Mouse (Mus musculus) heart, embryonic 10.5 days (tissue): Measurements from ENCODE around the gene Camta1. TPM values are rescaled to one million over a fixed set of nuclear protein-coding genes. Genes with fewer than 3 reads are reported as not detected.

Source experiments
- DNase-seq: peaks from one replicate; pipeline ENCODE4 v3.0.0-alpha.2; 2017; ENCODE audit warnings: low spot score
- H3K27ac ChIP-seq: fragments of 300-500 bp; sonication (generic); 2 replicates; pipeline ENCODE4 v1.5.1; 2016; ENCODE audit warnings: mild to moderate bottlenecking
- H3K27me3 ChIP-seq: fragments of 300-500 bp; sonication (generic); 2 replicates; pipeline ENCODE4 v1.6.1; 2016; ENCODE audit warnings: mild to moderate bottlenecking; ENCODE audit not compliant: poor library complexity, insufficient read depth, severe bottlenecking
- H3K36me3 ChIP-seq: fragments of 300-500 bp; sonication (generic); 2 replicates; pipeline ENCODE4 v1.6.1; 2016; ENCODE audit warnings: mild to moderate bottlenecking, moderate library complexity
- H3K4me1 ChIP-seq: fragments of 300-500 bp; sonication (generic); 2 replicates; pipeline ENCODE4 v1.6.1; 2016; ENCODE audit warnings: mild to moderate bottlenecking
- H3K4me3 ChIP-seq: fragments of 300-500 bp; sonication (generic); 2 replicates; pipeline ENCODE4 v1.5.1; 2016; ENCODE audit warnings: mild to moderate bottlenecking, moderate library complexity
- H3K9me3 ChIP-seq: fragments of 300-500 bp; sonication (generic); 2 replicates; pipeline ENCODE4 v1.6.1; 2016; ENCODE audit warnings: mild to moderate bottlenecking, moderate library complexity
- WGBS: fragments of 180-500 bp; shearing (Covaris S2); methylation state at CpG from one replicate; pipeline ENCODE4 v1.1.7; 2016; 5-methylcytosine and 5-hydroxymethylcytosine counted together
- polyA plus RNA-seq: library from polyadenylated mRNA; unstranded; fragments of >200 nt; fragmentation: Nextera tagmentation; extraction: Ambion mirVana; gene quantifications from 2 replicates; pipeline ENCODE4 v1.2.1, GENCODE M21; 2016

Camta1 gene
- polyA plus RNA-seq, 1 experiment from 2014 or later = 115 TPM

GRCm38 (mm10) chr4:151232028-151232427 is 629.6 kb downstream of the Camta1 start:
- no peak for DNase-seq
- Histone ChIP-seq H3K4me1 (peaks cover 3% of the 10 kb centered on the region; the same call in 1 of the 2 replicates), H3K36me3 (no peaks in the 10 kb centered on the region), H3K27me3 (0 out of 2 replicates have a peak, but pooled peaks cover 12% of the 10 kb centered on the region), H3K9me3 (no peaks in the 10 kb centered on the region), H3K4me3 (no peak overlapping the region), H3K27ac (no peak overlapping the region)
- 65% methylated on average over 3 of the region's 3 CpGs for WGBS

GRCm38 (mm10) chr4:151229073-151229472 is 632.6 kb downstream of the Camta1 start:
- H3K27ac ChIP-seq = no peak overlapping the region
- no peaks in the 10 kb centered on the region for H3K36me3 ChIP-seq
- DNase-seq = no peak
- 66% methylated on average over 6 of the region's 6 CpGs for WGBS
- no peak overlapping the region for H3K4me3 ChIP-seq
- peaks cover 15% of the 10 kb centered on the region for H3K4me1 ChIP-seq
- H3K27me3 ChIP-seq = 0 out of 2 replicates have a peak, but pooled peaks cover 26% of the 10 kb centered on the region
- no peaks in the 10 kb centered on the region for H3K9me3 ChIP-seq

- Histone ChIP-seq H3K4me1 (peaks cover 19% of the 10 kb centered on the region), H3K27ac (no peak overlapping the region), H3K9me3 (no peaks in the 10 kb centered on the region), H3K36me3 (no peaks in the 10 kb centered on the region), H3K27me3 (peaks cover 45% of the 10 kb centered on the region), H3K4me3 (no peak overlapping the region)
- no peak for DNase-seq
- WGBS = 53% methylated on average over 9 of the region's 9 CpGs
These were observed 635.2 kb downstream of the Camta1 start for GRCm38 (mm10) chr4:151226496-151226895.

- H3K4me1 ChIP-seq = peaks cover 22% of the 10 kb centered on the region
- no peaks in the 10 kb centered on the region for H3K9me3 ChIP-seq
- 72% methylated on average over 12 of the region's 12 CpGs for WGBS
- H3K27ac ChIP-seq = no peak overlapping the region
- H3K36me3 ChIP-seq = no peaks in the 10 kb centered on the region
- peaks cover 33% of the 10 kb centered on the region for H3K27me3 ChIP-seq
- no peak for DNase-seq
- no peak overlapping the region for H3K4me3 ChIP-seq
These were observed 637.7 kb downstream of the Camta1 start for GRCm38 (mm10) chr4:151224017-151224416.

GRCm38 (mm10) chr4:151223263-151223996 is 638.2 kb downstream of the Camta1 start:
- WGBS = 69% methylated on average over 13 of the region's 13 CpGs
- Histone ChIP-seq H3K4me1 (peaks cover 27% of the 10 kb centered on the region), H3K27me3 (peaks cover 33% of the 10 kb centered on the region), H3K36me3 (no peaks in the 10 kb centered on the region), H3K9me3 (no peaks in the 10 kb centered on the region), H3K4me3 (no peak overlapping the region), H3K27ac (no peak overlapping the region)
- no peak for DNase-seq

- no peaks in the 10 kb centered on the region for H3K9me3 ChIP-seq
- 43% methylated on average over 10 of the region's 10 CpGs for WGBS
- no peak for DNase-seq
- no peak overlapping the region for H3K27ac ChIP-seq
- H3K4me1 ChIP-seq = peaks cover 29% of the 10 kb centered on the region
- no peak overlapping the region for H3K4me3 ChIP-seq
- H3K27me3 ChIP-seq = peaks cover 33% of the 10 kb centered on the region
- no peaks in the 10 kb centered on the region for H3K36me3 ChIP-seq
These were observed 639.0 kb downstream of the Camta1 start for GRCm38 (mm10) chr4:151222635-151223034.

GRCm38 (mm10) chr4:151216553-151217292 is 645.0 kb downstream of the Camta1 start:
- no peak for DNase-seq
- H3K27ac ChIP-seq = no peak overlapping the region
- H3K27me3 ChIP-seq = peaks cover under 1% of the 10 kb centered on the region
- no peaks in the 10 kb centered on the region for H3K36me3 ChIP-seq
- WGBS = 82% methylated on average over 15 of the region's 15 CpGs
- no peak overlapping the region for H3K4me3 ChIP-seq
- peaks cover 22% of the 10 kb centered on the region for H3K4me1 ChIP-seq
- no peaks in the 10 kb centered on the region for H3K9me3 ChIP-seq

GRCm38 (mm10) chr4:151215866-151216265 is 645.8 kb downstream of the Camta1 start:
- no peak for DNase-seq
- 66% methylated on average over 4 of the region's 4 CpGs for WGBS
- Histone ChIP-seq H3K9me3 (no peaks in the 10 kb centered on the region), H3K27me3 (no peaks in the 10 kb centered on the region; the same call in 1 of the 2 replicates), H3K27ac (no peak overlapping the region), H3K36me3 (no peaks in the 10 kb centered on the region), H3K4me3 (no peak overlapping the region), H3K4me1 (peaks cover 29% of the 10 kb centered on the region)

- Histone ChIP-seq H3K27me3 (peaks cover under 1% of the 10 kb centered on the region; the same call in 1 of the 2 replicates), H3K4me1 (peaks cover 36% of the 10 kb centered on the region), H3K4me3 (no peak overlapping the region), H3K9me3 (no peaks in the 10 kb centered on the region), H3K27ac (no peak overlapping the region), H3K36me3 (no peaks in the 10 kb centered on the region)
- 44% methylated on average over 1 of the region's 1 CpGs for WGBS
- DNase-seq = no peak
These were observed 646.5 kb downstream of the Camta1 start for GRCm38 (mm10) chr4:151215179-151215578.

- Histone ChIP-seq H3K4me1 (peaks cover 32% of the 10 kb centered on the region), H3K27ac (no peak overlapping the region), H3K27me3 (peaks cover 4% of the 10 kb centered on the region; the same call in 1 of the 2 replicates), H3K36me3 (no peaks in the 10 kb centered on the region), H3K9me3 (no peaks in the 10 kb centered on the region), H3K4me3 (no peak overlapping the region)
- WGBS = 74% methylated on average over 11 of the region's 11 CpGs
- no peak for DNase-seq
These were observed 648.2 kb downstream of the Camta1 start for GRCm38 (mm10) chr4:151213475-151213874.

- no peaks in the 10 kb centered on the region for H3K9me3 ChIP-seq
- H3K4me1 ChIP-seq = peaks cover 30% of the 10 kb centered on the region
- H3K27me3 ChIP-seq = peaks cover 4% of the 10 kb centered on the region; the same call in 1 of the 2 replicates
- no peaks in the 10 kb centered on the region for H3K36me3 ChIP-seq
- no peak overlapping the region; the same call in 1 of the 2 replicates for H3K27ac ChIP-seq
- H3K4me3 ChIP-seq = no peak overlapping the region
- 87% methylated on average over 6 of the region's 6 CpGs for WGBS
- no peak for DNase-seq
These were observed 649.7 kb downstream of the Camta1 start for GRCm38 (mm10) chr4:151211992-151212391.

GRCm38 (mm10) chr4:151207566-151207965 is 654.1 kb downstream of the Camta1 start:
- peaks cover 18% of the 10 kb centered on the region for H3K4me1 ChIP-seq
- H3K36me3 ChIP-seq = no peaks in the 10 kb centered on the region
- H3K4me3 ChIP-seq = no peak overlapping the region
- no peak for DNase-seq
- 91% methylated on average over 7 of the region's 7 CpGs for WGBS
- H3K27ac ChIP-seq = no peak overlapping the region
- H3K27me3 ChIP-seq = peaks cover 4% of the 10 kb centered on the region; the same call in 1 of the 2 replicates
- no peaks in the 10 kb centered on the region for H3K9me3 ChIP-seq

- Histone ChIP-seq H3K4me3 (no peak overlapping the region), H3K27ac (no peak overlapping the region)
- 80% methylated on average over 6 of the region's 6 CpGs for WGBS
These were observed 658.8 kb downstream of the Camta1 start for GRCm38 (mm10) chr4:151202891-151203290.

More at GRCm38 (mm10) chr4:151202891-151203290, 658.8 kb downstream of the Camta1 start:
- no peak for DNase-seq
- Histone ChIP-seq H3K27me3 (peaks cover 4% of the 10 kb centered on the region; the same call in 1 of the 2 replicates), H3K4me1 (no peaks in the 10 kb centered on the region), H3K36me3 (no peaks in the 10 kb centered on the region), H3K9me3 (no peaks in the 10 kb centered on the region)
